Mouse (Mus musculus) forelimb bud, embryonic 11.5 days (tissue): ENCODE measurements around the gene Obscn.
A peak's percentile ranks its signal among the peaks of the same experiment; 100 is the strongest.

Experiments
- DNase-seq: peaks from one replicate; pipeline ENCODE4 v3.0.0-alpha.2; 2012; ENCODE audit warnings: low read depth, low spot score

The Obscn gene

DNA sequence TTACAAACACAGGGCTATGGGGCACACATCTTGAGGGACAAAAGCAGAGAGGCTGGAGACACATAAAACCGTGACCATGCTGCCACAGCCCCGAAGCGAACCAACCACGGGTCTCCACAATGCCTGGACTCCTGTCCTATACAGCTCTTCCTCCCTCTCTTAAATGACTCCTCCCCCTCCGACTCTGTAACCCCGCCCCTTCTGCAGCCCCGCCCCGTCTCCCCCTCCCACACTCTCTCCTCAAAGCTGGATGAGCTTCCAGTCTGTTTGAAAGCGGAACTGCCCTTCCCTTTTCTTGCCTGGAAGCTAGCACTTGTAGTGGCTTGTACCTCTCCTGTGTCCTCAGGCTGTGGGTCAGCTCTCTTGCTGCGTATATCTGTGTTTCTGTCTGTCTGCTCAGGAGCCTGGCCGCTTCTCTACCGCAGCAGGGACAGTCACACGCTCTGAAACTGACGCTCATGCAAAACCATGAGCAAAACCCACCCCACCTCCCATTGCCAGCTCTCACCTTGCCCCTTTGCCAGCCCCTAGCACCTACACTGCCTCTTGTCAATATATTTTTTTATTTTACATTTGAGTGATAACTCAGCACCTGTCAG is 5.7 kb upstream of the Obscn start:
- DNase-seq = no peak

DNA sequence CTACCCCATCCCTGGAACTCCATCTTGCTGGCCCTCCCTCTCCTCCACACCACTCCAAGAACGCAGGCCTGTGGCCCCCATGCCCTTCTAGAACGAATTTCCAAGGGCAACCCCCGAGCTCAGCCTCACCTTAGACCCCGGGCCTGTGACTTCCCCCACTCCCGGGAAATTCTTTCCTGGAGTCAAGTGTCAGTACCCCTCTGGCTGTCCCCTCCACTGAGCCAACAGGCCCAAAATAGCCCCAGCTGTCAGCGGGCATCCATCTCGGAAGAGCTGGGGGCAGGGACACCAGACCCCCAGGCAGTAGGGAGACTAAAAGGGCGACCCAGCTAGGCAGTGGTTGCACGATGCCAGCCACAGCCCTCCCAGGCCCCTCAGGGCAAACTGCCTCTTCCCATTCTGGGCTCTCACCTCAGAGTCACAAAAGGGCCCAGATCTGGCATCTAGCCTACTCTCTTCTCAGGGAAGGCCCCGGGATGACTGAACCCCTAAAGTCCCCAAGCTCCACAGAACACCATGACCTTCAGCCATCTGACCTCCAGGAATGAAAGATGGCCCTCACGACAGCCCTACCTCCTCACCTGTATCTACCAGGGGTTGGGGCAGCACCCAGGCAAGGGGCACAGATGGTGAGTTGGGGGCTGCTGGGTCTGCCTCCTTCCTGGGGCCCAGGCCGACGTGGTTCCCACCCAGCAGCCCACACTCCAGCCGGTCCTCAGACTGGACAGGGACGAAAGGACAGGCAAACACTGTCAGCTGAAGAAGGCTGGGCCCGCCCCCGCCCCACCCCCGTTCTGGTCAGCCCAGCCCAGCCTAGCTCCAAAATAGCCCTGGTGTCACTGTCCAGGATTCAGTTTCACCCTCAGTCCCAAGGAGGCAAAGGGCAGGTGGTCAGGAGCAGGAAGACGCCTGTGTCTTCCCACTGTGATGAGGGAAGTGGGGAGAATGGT is 2.6 kb upstream of the Obscn start:
- DNase-seq = no peak

DNA sequence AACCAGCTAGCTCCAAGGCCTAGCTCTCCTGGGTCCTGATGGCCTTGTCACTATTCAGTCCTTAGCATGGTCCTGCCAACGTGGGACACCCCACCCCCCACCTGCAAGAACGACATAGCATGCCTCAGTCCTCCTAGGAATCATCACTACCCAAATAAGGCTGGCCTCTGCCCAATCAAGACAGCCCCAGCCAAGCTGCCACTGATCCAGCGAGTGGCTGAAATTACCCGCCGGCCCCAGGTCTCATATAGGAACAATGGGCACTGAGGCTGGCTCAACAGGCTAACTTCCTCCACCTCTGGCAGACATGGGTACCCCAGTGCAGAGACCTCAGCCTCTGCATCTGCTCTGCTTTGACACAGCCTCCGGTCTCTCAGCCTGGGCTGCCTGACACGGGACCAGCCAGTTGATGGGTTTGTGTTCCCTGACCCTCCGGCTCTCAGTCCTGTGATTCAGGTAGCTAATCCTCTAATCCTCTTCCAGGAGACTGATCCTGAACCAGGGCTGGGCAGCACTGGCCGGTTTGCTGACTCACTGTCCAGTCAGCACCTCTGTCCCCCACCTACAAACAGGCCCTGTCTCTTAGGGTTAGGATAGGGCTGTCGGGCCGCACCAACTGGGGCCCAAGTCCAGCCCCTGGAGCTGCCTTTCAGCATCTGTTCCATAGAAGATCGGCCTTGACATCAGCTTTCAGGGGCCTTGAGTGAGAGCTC is 948 bp upstream of the Obscn start:
- no peak for DNase-seq

DNA sequence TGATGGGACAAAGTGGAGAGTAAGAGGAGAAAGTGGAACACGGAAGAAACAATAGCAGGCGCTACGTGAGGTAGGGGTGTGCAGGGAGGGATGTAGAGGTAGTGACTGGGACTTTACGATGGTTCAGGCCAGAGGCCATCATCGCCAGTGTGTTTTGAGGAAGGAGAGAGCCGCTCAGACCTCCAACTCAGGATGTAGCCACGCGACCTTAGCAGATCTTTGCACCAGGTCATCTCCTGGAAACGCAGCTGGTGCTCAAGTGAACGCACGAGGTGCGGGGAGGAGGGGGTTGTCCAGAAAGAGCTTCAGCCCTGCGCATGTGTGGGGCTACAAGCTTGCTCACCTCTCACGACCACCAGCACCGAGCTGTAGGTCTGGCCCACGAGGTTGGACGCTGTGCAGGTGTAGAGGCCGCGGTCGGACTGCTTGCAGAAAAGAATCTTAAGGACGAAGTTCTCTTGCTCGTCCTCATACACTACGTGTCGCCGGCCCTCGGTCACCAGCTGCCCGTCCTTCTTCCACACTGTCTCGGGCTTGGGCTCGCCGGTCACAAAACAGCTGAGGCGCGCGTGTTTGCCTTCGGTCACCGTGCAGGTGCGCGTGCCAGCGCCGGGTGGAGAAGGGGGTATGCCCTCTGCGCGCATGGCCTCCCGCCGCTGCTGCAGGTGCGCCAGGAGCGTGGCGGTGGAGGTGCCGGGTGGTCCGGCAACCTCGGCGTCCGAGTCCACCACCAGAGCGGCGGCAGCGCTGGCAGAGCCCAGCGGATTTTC is 966 bp downstream of the Obscn start:
- no peak for DNase-seq

DNA sequence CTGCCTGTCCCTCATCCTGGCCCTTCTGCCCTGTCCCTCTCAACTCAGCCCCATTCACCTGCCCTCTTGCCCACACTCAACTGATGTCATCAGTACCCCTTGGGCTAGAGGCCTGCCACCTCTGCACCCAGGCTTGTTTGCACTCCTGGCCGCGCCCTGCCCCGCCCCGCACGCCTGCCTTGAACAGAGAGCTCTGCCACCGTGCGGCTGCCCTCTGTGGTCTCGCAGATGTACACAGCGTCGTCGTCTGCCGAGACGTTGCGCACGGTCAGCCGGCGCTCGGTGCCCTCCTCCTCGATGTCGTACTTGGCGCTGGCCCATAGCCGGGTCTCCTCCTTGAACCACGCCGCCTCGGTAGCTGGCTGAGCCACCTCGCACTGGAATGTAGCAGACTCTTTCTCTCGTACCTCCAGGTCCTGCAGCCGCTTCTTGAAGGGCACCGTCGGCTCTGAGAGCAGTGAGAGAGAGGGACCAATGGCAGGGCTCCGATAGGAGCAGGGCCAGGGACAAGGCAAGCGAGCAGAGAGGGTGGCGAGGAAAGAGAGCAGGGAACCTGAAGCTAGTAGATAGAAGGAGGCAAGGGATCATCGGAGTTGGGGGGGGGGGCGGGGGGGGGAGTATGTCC is 1.7 kb downstream of the Obscn start:
- DNase-seq = no peak

DNA sequence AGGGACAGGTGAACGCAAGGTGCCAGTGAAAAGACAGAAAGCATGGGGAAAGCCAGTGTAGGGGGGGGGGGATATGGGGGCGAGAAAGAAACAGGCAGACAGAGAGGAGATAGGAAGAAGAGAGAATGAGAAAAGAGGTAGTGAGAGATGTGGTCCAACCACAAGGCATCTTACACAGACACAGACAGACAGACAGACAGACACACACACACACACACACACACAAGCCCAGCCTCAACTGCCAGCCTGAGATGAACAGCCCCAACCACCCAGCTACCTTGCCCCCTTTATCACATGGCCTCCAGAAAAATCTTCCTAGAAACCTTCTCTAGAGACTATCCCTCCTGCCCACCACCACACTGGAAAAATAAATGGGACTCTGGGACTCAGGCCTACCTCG is 4.1 kb downstream of the Obscn start:
- no peak for DNase-seq

DNA sequence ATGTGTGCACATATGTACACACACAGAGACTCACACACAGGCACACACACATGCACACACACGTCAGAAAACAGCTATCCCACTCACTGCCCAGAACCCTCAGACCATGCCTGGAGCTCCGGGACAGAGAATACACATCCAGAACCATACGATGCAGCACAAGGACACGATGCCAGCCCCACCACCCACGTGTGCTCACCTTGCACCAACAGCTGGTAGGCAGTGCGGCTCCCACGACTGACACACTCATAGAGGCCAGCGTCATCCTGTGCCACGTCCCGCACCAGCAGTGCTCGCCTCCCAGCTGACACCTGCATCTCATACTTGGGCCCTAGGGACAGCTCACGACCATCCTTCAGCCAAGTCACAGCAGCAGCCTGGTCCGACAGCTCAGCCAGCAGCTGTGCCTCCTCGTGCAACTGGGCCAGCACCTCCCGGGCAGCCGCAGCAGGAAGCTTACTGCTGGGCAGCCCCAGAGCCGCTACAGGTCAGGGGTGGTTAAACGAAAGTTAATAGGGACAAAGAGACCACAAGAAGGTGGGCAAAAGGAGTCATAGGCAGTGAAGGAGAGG is 4.8 kb downstream of the Obscn start:
- DNase-seq = no peak

DNA sequence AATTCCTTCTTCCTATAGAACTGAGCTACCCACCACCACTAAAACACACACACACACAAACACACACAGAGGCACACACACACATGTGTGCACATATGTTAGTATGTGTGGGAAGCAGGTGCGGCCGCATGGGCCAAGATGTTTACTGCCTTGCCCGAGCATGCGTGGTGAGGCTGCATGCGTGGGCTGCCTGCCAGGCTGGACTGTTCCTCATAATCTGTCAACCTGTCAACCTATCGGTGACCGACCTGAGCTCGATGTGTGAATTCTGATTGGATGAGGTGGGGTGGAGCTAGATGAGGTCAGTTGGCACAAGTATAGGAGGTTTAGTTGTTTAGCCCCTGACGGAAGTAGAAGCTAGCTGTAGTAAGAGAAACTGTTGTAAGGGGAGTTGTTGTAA is 5.4 kb downstream of the Obscn start:
- no peak for DNase-seq

DNA sequence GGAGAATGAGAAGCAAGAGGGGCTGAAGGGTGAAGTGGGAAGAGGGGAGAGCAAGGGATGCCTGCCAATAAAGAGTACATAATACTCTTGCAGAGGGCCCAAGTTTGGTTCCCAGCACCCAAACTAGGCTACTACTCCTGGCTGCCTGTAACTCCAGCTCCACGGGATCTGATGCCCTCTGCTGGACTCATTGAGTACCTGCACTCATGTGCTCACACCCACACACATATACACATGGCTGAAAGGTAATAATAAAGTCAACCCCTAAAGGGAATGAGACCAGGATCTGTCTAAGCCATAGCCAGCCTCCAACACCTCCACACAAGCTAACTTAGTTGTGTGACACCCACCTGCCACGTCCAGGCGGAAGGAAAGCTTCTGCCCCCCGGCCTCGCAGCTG is 30.3 kb downstream of the Obscn start:
- DNase-seq = no peak

DNA sequence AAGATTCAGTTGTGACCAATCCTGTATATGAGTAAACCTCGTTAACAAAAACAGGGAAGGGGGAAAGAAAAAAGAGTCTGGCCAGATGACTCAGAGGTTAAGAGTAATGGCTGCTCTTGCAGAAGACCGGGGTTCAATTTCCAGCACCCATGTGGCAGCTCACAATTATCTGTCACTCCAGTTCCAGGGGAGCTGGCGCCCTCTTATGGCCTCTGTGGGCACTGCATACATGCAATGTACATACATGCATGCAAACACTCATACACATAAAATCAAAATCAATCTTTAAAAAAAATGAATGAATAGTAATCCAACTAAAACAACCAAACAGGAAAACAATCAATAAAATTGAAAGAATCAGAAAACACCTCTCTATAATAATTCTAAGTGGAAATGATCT is 33.9 kb downstream of the Obscn start:
- DNase-seq = no peak

DNA sequence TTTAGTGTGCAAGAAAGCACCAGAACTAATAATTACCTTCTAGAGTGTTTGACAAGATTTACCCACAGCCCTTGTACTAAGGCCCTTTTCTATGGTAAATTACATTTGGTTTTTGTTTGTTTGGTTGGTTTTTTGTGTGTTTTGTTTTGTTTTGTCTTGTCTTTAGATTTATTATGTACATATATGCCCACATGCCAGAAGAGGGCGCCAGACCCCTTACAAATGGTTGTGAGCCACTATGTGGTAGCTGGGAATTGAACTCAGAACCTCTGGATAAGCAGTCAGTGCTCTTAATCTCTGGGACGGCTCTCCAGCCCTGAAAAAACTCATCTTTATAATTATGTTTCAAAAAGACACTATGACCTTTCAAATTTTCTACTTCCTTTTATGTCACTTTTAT is 37.9 kb downstream of the Obscn start:
- DNase-seq = peak; percentile 47

DNA sequence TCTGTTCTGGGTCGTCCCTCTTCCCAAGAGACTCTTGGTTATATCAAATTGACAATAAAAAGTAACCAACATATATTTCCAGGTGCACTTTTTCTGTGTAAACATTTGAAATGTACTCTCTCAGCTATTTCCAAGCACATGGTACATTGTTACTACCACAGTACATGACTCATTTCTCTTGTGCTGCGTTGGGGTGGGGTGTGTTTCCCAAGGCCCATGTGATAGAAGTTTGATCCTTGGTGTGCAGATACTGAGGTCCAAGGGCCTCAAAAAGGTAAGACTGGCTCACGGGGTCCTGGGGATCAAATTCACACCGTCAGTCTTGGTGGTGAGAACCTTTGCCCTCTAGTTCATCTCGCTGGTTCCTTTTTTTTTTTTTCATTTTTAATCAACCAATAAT is 38.4 kb downstream of the Obscn start:
- no peak for DNase-seq

DNA sequence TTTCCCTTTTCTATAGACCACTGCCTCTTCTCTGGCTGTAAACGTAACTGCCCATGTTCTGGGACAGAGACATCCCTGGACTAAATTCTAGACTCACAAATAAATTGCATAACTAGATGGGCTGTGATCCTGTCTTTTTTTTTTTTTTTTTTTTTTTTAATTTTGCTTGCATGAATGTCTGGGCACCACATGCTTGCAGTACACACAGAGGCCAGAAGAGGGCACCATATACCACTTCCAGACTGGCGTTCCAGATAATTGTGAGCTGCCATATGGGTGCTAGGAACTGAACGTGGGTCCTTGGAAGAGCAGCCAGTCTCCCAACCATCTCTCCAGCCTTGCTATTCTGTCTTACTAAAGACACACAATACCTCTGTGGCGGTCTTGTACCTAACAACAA is 42.0 kb downstream of the Obscn start:
- no peak for DNase-seq

DNA sequence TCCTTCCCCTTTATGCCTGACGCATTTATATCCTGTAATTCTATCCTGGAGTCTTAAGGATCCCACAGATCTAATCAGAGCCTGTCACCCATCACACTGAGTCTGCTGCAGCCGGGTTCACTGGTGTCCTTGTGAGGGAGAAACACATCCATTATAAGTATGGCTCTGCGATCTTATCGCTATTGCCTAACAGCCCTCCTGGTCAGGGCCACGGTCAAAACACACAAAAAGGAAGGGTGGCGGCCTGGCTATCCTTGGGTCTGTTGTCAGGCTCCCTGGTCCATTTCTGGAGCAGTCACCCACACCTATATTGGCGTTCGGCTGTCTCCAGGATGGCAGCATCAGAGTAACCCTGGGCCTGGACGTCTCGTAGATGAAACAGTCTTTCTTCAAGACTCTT is 48.6 kb downstream of the Obscn start:
- no peak for DNase-seq

DNA sequence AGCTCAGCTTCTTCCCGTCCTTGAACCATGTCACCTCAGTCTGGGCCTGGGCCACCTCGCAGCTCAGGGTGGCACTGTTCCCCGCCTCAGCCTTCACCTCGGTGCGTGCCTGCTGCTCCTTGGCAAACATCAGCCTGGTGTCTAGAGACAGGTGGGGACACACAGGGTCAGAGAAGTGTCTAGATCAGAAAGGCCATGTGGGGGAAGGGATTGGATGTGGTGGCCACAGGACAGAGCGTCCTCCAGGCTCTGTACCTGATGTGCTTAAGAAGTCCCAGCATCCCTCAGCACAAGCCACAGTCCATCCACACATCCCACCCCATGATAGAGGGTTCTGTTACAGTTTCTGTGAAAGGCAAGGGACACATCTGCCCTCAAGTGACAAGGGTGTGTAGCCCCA is 51.0 kb downstream of the Obscn start:
- DNase-seq = no peak

DNA sequence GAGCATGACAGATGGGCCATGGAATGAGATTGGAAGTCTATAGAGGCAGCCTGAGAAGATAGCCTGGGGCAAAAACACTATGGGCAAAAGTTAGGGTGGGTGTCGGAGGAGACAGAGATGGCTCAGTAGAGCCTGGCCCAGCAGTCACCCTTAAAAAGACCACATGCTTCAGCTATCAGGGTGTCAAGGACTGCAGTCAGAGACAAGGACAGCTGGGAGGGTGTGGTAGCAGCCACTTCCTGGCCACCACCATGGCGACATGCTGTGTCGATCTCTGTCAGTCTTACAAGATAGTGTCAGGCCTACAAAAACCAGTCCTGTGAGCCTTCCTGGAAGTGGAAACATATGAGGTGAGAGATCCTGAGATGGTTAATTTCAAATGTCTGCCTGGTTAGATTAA is 53.1 kb downstream of the Obscn start:
- no peak for DNase-seq

DNA sequence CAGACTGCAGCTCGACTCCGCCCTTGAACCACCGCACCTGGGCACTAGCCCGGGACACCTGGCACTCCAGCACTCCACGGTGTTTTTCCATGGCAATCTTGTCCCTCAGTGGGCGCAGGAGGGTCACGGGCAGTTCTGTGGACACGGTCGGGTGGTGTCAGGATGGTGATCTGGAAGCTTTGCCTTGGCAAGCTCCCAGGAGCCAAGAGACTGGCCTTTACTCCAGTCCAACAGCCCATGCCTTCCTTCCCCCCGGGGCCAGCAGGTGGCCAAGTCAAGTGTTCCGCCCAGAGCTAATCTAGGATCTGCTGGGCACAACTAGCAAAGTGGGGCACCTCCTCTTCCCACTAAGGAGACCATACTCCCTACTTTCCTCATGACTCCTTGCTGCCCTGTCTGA is 57.9 kb downstream of the Obscn start:
- no peak for DNase-seq

DNA sequence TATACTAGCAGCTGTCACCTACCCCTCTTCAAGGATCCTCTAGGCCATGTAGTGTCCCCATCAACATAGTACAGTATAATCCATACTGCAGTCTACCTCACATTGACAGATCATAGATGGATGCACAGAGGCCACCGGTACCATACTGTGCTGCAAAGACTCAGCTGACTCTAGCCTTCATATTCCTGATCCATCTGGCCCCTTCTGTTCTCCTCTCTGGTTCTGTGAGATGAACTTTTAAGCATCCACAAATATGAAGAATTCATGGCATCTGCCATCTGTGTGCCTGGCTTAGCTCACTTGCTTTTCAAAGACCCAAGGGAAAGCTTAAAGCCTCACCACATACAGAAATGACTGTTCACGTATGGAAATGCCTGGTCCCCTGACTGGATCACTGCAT is 65.9 kb downstream of the Obscn start:
- DNase-seq = no peak

DNA sequence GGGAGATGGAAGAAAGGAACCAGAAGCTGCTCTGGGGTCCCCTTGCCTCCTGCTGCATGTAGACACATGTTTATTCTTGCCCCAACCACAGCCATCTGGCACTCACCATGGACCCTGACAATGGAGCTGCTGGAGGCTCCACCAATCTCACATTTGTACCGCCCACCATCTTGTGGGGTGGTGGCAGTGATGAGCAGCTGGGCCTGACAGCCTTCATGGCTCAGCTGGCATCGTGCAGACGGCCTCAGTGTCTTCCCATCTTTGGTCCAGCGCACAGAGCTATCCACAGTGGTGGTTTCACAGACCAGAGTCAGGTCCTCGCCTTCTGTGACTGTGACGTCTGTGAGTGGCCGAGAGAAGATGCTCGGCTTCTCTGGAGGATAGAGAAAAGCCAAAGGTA is 67.3 kb downstream of the Obscn start:
- DNase-seq = no peak

DNA sequence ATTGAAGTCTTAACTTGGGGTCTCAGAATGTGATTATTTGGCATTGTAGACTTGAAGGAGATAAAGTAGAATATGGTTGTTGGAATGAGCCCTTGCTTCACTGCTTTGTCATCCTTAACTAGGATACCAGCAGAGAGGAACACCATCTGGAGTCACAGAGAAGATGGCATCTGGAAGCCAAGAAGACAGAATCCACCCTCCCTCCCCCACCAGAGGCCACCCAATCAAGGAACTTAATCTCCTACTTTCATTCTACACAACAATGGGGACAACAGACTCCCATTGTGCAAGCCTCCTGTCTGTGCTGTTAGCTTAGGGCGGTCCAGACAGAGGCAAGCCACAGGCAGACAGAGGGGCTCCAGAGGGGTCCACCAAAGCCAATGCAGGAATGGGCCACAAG is 67.8 kb downstream of the Obscn start:
- no peak for DNase-seq

DNA sequence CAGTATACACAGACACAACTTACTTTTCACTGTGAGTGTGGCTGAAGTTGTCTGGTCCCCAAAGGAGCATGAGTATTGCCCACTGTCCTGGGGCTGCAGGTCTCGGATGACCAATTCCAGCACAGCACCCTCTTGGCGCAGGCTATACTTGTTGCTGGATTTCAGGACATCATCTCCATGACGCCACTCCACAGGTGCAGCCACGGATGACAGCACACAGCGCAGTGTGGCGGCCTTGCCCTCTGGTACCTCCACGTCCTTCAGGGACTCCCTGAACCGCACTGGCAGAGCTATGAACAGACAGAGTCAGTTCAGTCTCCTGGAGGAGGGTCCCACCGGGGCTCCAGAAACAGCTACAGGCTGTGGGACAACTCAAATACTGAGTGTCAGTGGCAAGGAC is 68.3 kb downstream of the Obscn start:
- DNase-seq = no peak
